Mouse (Mus musculus): Measurements from ENCODE around the gene Dgat2l6. TPM values are rescaled to one million over a fixed set of nuclear protein-coding genes. Genes with fewer than 3 reads are reported as not detected.

Gene Dgat2l6
- polyA plus RNA-seq, 1 experiment from 2014 or later: not detected

DNA sequence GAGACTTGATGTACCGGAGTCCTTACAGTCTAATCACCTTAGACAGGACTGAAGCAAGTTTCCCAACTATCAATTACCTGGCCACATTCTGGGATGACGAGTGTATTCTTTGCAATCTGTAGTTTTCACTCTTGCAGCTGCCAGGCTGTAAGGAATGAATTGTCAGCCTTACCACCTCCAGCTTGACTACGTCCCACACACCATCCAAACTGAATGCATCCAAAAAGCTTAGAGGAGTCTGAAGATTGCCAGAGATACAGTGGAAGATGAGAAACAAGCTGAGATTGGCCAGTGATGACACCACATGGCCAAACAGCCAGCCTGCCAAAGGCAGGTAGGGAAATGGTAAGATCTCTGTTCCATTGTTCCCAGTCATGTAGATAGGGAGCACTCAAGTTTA, 41.1 kb downstream of the Dgat2l6 start:
- Histone ChIP-seq H3K27ac (no peak overlapping the region), H3K27me3 (ENCODE audit: low read depth, poor library complexity, severe bottlenecking) (peaks cover 50% of the 10 kb centered on the region), H3K4me3 (no peak overlapping the region), H3K36me3 (no peaks in the 10 kb centered on the region), H3K9me3 (replicated peaks) (no peaks in the 10 kb centered on the region), H3K4me1 (no peaks in the 10 kb centered on the region)
- 85% methylated on average over 3 of the region's 3 CpGs for WGBS
- no peak for DNase-seq (ENCODE audit: low spot score)

DNA sequence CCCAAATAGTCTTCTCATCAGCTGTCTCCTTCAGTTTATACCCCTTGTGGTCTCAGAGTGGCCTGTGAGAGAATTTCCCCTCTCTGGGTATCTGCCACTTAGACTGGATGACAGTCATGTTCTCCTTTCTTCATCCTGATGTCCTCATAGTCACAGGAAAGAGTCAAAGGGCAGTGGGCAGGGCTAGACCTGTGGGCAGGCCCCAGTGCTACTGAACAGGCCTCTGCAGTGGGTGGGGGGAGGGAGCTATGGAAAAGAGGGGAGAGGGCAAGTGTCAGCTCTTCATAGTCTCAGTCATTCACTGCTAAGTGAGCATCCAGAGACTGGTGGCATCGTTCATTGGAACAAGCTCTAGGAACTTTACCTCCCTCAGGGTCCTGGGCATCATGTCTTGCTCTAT, 47.3 kb downstream of the Dgat2l6 start, which contains the start of gene Awat1:
Gene Awat1 (plus strand): TSS at position 301 of the 400 bp plus-strand sequence.
- no peaks in the 10 kb centered on the region for H3K4me1 ChIP-seq
- H3K4me3 ChIP-seq: no peak within 1 kb of the TSS
- 93% methylated on average over 1 of the region's 1 CpGs for WGBS
- DNase-seq (ENCODE audit: low spot score): no peak
- peaks cover 74% of the 10 kb centered on the region for H3K27me3 ChIP-seq (ENCODE audit: low read depth, poor library complexity, severe bottlenecking)
- H3K36me3 ChIP-seq: no peaks in the 10 kb centered on the region
- no peak within 1 kb of the TSS for H3K27ac ChIP-seq
- no peaks in the 10 kb centered on the region for H3K9me3 ChIP-seq (replicated peaks)

- DNase-seq (ENCODE audit: low spot score): no peak
- WGBS: 71% methylated on average over 4 of the region's 4 CpGs
- no peaks in the 10 kb centered on the region for H3K4me1 ChIP-seq
- H3K27me3 ChIP-seq (ENCODE audit: low read depth, poor library complexity, severe bottlenecking): peaks cover 81% of the 10 kb centered on the region
- no peaks in the 10 kb centered on the region for H3K36me3 ChIP-seq
- H3K4me3 ChIP-seq: no peak within 1 kb of the TSS
- H3K27ac ChIP-seq: no peak within 1 kb of the TSS
- H3K9me3 ChIP-seq (replicated peaks): no peaks in the 10 kb centered on the region
These were observed 70.2 kb downstream of the Dgat2l6 start, which contains the start of gene P2ry4 for GRCm38 (mm10) chrX:100594791-100595190. Gene P2ry4 (minus strand): TSS chrX:100594869.

Other genes starting within 250 kb of the Dgat2l6 start
- not detected in 2 replicates for gene Otud6a, start 95.8 kb upstream of the Dgat2l6 start, polyA plus RNA-seq (2016; fragmentation: Nextera tagmentation; extraction: Ambion mirVana)
- 0.79 and 1.1 TPM in 2 replicates for gene Awat2, start 82.1 kb upstream of the Dgat2l6 start, polyA plus RNA-seq (2016; fragmentation: Nextera tagmentation; extraction: Ambion mirVana)
- 43.1 and 45.5 TPM in 2 replicates for gene Igbp1, start 30.5 kb upstream of the Dgat2l6 start, polyA plus RNA-seq (2016; fragmentation: Nextera tagmentation; extraction: Ambion mirVana)
- gene Awat1, start 47.4 kb downstream of the Dgat2l6 start, polyA plus RNA-seq (2016; fragmentation: Nextera tagmentation; extraction: Ambion mirVana): not detected in 2 replicates
- not detected in 2 replicates for gene P2ry4, start 70.0 kb downstream of the Dgat2l6 start, polyA plus RNA-seq (2016; fragmentation: Nextera tagmentation; extraction: Ambion mirVana)
- not detected in 2 replicates for gene Arr3, start 80.7 kb downstream of the Dgat2l6 start, polyA plus RNA-seq (2016; fragmentation: Nextera tagmentation; extraction: Ambion mirVana)
- 32.8 and 39.7 TPM in 2 replicates for gene Kif4, start 100.9 kb downstream of the Dgat2l6 start, polyA plus RNA-seq (2016; fragmentation: Nextera tagmentation; extraction: Ambion mirVana)
- gene Pdzd11, start 101.7 kb downstream of the Dgat2l6 start, polyA plus RNA-seq (2016; fragmentation: Nextera tagmentation; extraction: Ambion mirVana): 111 and 119 TPM in 2 replicates
- gene Gdpd2, start 205.0 kb downstream of the Dgat2l6 start, polyA plus RNA-seq (2016; fragmentation: Nextera tagmentation; extraction: Ambion mirVana): 1.4 and 1.5 TPM in 2 replicates
- 15.7 and 17.4 TPM in 2 replicates for gene Dlg3, start 242.9 kb downstream of the Dgat2l6 start, polyA plus RNA-seq (2016; fragmentation: Nextera tagmentation; extraction: Ambion mirVana)